Mouse (Mus musculus): ENCODE data around the gene Myo18a.
A peak's percentile ranks its signal among the peaks of the same experiment; 100 is the strongest.

Myo18a gene

DNA sequence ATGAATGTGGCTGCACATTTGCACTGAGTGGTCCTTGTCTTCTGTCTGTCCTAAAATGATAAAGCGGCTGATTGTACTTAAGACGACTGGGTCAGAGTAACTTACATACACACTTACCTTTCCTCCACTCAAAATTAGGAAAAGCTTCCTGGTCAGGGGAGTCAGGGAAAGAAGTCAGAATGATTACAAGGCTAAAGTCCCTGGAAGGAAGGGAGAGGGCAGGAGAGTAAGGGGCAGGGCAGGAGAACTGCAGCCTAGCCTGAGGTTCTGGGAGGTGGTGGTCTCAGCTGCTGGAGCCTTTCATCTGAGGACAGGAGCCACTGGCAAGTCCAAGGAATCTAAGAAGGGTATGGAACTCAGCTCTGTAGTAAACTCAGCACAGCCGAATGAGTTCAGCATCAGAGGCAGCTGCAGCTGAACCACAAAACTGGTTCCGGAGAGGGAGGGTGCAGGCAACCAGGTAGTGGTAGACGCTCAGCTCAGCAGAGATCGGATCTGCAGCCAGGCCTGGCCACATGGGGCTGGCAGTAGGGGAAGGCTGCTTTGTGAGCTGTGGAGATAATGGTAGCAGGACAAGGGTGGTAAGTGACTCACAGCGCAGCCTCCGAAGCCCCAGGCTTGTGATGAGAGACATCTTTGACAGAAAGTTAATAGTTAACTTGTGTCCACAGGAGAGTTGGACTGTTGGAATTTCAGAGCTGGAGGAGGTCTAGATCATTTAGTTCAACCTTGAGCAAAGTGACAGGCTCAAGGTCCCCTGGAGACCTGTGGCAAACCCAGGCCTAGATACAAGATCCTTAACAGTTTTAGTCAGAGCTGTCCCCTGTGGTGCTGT, 9.1 kb downstream of the Myo18a start:
- DNase-seq, result peak; percentile 68 to 83

DNA sequence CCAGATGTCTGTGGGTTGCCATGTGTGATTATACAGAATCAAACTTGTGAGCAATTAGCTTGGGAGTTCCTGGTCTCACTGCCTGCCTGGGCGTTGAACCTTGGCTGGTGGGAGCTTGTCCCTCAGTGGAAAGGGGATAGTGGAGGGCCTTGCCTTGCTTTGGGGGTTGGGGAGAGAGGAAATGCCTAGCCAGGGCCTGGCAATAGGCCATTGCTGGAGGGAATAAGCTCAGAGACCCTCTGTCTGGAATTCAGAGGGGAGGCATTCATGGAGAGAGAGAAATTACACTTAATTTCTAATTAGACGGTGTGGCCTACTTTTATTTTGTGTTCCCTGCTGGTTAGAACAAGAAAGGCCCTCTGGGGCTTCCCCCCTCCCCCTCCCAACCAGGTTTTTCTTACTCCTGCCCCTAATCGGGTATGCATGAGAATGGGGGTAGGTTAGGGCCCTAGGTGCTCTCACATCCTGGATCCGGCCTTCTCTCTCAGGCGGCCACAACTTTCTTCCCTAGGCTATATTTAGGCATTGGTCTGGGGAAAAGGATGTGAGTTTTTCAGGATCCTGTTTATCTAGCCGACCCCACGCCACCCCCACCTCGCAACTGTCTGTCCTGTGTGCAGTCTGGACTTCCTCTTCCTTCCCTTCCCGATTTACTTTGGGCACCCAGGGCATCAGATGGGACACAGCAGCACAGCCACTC, 12.8 kb downstream of the Myo18a start:
- DNase-seq, result peak; percentile 67 to 70

DNA sequence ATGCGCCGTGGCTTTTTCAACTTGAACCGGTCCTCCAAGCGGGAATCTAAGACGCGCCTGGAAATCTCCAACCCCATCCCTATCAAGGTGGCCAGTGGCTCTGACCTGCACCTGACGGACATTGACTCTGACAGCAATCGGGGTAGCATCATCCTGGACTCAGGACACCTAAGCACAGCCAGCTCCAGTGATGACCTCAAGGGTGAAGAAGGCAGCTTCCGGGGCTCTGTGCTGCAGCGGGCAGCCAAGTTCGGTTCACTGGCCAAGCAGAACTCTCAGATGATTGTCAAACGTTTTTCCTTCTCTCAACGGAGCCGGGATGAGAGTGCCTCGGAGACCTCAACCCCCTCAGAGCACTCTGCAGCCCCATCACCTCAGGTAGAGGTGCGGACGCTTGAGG, 14.4 kb downstream of the Myo18a start:
- peak in 1 of 2 experiments; percentile 59 for DNase-seq

DNA sequence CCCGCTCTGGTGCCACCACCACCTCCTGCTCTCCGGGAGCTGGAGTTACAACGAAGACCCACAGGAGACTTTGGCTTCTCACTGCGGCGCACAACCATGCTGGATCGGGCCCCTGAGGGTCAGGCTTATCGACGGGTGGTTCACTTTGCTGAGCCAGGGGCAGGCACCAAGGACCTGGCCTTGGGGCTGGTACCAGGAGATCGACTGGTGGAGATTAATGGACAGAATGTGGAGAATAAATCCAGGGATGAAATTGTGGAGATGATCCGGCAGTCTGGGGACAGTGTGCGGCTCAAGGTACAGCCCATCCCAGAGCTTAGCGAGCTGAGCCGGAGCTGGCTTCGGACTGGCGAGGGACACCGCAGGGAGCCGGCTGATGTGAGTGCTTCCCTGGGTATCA, 14.9 kb downstream of the Myo18a start:
- no peak for DNase-seq

DNA sequence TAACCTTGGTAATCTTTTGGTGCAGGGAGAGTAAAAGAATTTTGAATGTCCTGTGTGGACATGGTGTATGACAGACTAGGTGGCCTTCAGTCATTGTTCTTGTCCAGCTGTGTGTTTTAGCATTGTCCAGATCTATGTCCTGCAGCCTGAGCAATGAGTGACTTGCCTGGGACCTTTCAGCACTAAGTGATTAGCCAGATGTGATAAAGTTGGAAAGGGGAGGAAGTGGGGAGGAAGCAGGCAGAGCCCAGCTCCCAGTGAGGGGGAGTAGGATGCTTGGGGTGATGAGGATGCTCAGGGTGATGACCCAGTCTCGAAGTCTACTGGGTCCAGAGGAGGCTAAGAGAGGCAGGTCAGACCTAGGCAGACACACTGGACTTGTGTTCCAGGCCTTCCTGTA, 16.2 kb downstream of the Myo18a start:
- DNase-seq, result no peak

DNA sequence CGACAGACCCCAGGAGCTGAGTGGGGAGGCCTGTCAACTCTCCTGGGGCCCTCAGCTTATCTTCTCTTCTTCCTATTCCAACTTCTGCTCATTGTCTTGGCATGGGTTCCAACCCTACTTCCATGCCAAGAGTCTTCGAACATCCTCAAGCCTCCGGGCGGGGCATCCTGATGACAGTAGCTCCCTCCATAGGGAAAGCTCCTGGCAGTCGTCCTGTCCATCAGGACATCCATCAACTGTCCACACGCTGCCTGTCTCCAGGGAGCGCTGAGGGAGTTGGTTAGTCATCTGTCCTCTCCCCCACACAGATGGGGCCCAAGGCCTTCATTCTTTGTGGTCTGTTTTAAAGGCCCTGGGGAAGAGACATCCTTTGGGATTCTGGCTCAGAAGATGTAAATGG, 18.0 kb downstream of the Myo18a start:
- DNase-seq, result peak in 1 of 2 experiments; percentile 49

DNA sequence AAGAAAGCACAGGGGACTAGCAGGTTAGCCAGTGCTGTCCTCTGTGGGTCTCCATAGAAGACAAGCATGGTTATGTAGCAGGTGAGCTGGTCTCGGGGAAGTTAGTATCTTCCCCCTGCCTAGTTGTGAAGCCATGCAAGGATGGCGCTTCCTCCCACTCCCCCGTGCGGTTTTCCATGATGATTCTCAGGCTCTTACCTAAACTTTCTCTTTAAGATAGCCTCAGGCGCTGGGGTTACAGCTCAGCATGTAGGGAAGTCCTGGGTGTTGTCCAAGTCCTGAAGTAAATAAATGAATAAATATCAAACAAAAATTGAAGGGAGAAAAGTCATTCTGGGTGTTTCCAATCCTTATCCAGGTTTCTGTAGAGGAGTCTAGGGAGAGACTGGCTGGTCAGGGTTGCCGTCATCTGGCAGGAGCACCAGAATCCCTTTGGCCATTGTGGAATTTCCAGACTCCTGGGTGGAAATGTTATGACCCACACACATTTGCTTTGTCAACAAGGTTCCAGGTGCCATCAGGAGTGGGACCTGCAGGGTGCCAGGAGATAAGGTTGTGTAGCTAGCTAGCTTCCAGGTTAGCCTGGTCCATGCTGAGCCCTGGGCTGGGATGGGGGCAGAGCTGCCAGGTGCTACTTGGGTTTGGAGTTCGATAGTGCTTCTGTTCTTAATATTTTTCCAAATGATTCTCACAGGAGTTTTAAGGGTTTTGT, 19.2 kb downstream of the Myo18a start:
- no peak for DNase-seq

DNA sequence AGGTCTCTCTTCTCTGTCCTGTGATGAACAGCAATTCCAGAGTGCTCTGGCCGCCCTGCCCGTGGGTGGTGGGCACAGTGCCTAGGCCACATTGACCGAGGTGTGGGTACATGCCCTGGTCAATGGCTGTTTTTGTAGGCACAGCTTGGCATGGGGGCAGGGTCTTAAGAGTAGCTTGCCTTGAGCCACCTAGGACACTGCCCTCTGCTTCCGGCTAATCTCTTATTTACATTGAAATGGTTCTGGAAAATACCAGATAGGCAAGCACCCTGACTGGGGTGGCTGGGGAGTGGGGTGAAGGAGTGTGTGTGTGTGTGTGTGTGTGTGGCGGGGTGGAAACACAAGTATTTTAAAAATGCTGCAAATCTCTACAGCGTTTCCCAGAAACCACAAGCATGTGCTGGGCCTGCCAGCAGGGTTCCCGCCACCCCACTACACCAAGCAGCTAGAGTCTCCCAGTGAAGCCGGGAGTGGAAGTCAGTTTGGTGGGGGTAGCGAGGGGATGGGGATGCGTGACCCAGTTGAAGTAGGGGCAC, 20.2 kb downstream of the Myo18a start:
- DNase-seq, result peak; percentile 75 to 80

DNA sequence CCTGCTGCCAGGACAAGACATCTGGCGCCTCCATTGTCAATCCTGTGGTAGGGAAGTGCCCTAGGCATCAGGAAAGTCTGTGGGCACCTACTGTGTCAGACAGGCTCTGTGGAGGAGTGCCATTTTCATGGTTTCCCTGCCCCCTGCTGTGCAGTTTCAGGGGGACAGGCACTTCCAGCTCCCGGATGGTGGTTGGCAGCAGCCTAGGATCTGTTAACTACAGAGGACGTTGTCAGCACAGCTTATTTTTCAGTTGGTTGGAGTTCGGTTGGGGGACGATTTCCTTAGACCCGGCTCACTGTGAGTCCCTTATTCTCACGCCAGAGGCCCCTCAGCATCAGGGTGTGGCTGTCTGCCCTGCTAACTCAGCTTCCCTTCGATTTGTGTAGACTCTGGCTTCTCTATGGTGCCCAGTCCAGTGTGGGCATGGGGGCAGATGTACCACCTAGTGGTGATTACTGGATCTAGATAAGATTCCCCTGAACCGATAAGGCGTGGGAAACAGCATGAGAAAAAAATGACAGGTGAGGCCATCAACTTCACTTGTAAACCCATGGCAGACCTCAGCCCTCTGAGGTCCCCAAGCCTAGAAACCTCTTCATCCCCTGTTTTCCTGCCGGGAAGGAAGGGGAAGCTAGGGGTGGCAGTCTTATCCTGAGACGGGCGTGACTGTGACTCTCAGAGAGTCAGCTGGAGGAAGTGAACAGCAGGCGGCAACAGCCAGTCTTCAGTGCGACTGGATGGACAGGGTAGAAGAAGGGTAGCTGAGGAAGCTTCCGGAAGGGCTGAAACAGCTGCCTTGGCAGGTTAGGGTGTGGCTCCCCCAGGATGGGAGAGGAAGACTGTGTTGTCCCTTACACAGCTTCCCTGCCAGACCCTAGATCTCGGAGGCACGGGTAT, 21.0 kb downstream of the Myo18a start:
- DNase-seq, result peak; percentile 54 to 69

DNA sequence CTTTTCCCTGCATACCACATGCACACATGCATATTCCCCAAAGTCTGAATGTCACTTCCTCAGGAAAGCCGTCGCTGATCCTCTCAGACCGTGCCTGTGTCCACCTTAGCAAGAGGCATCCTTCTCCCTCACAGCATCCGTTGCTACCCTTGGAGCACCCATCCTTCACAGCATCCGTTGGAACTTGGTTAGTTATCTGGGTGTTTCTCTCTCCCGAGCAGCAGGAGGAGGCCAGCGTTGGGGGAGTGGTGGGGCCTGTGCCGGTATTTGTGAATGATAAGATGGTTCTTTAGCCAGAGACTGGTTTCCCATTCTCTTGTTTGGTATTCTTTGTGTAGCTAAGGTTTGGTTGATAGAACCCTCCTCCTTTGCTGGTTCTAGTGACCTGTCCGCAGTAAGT, 21.8 kb downstream of the Myo18a start:
- DNase-seq, result no peak

DNA sequence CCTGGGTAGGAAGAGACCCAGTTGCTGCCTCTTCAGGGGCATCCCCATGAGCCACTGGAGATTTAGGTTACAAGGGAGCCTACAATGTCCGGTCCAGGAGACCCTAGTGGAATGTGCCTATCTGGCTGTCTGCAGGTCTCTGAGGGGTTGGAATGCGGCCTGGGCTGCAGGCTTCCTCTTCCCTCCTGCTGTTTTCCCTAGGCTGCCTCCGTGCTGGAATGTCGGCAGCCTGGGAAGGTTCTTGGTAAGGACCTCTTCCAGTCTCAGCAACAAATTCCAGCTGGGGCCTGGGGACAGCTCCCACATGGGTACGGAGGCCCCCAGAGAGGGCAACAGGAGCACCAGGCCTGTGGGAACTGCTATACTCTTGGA, 22.3 kb downstream of the Myo18a start:
- peak in 1 of 2 experiments; percentile 61 for DNase-seq

DNA sequence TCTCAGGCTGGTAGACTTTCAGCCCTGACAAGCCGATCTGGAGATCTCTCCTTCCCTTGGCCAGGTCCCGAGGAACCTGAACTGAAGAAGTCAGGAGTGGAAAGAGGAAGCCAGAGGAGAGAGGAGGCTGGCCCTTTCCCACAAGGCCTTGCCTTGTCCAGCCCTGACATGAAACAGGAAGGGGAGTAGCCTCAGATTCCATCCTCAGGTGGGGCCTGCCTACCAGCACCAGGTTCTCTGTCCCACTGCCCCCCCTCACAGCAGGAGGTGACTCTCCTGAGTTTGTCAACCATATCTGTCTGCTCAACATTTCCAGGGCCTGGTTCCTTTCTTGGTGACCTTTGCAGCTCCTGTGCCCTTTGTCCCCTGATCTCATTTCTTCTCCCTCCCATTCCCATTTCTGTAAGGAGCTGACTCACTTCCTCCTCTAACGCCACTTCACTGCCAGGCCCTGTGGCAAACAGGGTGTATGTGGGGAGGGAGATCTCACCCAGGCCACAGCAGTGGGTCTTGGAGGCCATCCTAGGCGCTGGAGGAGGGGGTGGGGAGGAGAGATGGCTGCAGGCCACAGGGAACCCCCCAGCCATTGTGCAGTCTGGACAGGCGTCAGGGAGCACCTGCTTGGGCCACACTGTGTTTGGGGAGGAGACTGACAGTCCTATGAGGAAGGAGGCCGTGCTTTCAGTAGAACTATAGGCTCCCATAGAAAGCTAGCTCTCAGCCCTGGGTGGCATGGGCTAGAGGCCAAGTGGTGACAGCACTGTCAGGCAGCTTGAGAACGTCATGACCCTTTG, 22.9 kb downstream of the Myo18a start:
- peak; percentile 81 to 90 for DNase-seq

DNA sequence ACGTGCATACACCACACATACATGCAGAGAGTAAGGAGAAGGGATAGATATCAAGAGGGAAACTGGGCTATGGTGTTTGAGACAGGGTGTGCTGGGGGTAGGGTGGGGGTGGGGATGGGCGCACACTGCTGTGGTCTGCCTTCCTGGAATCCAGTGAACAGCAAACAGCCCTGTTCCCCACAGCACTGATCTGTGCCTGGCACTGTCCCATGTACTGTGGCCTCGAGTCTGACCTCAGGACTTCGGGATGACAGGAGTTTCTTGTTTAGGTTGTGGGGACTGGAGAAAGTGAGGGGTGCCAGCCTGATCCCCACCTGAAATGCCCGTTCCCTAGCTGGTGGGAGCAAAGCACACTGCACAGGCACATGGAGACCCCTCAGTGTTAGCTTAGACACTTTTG, 24.7 kb downstream of the Myo18a start, which contains the start of gene Gm10277:
TSS of gene Gm10277 (minus strand) at position 41 of the 400 bp plus-strand sequence.
- no peak for DNase-seq

DNA sequence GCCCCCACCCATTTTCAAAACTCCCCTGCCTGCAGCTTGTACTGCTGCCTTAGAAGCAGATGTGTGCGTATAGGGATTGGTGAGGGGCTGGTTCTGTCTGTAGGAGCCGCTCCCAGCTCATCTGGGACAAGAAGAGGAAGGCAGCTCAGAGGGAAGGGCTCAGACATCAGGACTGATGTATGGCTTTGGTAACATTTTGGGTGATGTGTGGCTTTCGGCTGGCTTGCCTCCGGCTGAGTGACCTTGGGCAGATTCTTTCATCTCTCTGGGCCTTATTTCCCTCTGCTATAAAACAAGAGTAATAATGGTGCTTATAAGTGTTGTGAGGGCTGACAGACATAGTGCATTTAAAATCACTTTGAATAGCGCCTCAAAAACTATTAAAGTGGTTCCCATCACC, 26.5 kb downstream of the Myo18a start:
- no peak for DNase-seq

DNA sequence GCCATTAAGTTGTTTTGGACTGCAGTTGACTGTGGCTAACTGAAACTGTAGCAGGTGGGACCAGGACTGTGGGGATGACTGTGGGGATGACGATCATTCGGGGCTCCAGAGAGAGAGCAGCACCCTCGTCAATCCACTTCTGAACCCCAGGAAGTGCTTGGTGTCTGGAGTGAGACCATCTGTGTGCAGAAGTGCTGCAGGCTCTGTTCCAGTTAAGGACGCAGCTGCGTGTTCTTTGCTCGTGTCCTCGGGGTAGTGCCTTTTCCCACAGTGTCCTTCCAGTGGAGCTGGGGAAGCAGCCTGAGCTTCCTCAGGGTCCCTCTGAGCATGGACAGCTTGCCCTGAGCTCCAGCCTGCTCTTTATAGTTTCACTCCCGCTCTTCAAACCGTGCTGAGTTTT, 27.2 kb downstream of the Myo18a start:
- no peak for DNase-seq

DNA sequence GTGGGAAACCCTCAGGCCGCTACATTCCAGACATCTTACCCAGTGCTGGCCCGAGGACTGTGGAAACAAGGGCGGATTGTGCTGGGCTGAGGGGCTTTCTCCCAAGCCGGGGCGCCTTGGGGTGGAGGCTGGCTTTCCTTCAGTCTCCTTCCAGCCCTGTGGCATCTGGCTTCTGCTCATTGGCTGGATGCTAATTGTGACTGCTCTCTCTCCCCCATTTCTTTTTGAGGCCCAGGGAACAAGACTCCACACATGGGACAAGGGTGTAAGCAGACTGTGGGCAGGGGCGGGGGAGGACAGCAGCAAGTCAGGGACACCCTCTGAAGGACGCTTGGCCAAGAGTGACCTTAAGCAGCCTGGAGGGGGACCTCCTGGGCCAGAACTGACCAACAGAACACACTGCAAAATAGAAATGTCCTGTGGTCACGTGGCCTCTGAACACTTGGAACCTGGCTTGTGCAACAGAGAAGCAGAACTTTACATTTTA, 28.2 kb downstream of the Myo18a start:
- peak; percentile 53 to 61 for DNase-seq

DNA sequence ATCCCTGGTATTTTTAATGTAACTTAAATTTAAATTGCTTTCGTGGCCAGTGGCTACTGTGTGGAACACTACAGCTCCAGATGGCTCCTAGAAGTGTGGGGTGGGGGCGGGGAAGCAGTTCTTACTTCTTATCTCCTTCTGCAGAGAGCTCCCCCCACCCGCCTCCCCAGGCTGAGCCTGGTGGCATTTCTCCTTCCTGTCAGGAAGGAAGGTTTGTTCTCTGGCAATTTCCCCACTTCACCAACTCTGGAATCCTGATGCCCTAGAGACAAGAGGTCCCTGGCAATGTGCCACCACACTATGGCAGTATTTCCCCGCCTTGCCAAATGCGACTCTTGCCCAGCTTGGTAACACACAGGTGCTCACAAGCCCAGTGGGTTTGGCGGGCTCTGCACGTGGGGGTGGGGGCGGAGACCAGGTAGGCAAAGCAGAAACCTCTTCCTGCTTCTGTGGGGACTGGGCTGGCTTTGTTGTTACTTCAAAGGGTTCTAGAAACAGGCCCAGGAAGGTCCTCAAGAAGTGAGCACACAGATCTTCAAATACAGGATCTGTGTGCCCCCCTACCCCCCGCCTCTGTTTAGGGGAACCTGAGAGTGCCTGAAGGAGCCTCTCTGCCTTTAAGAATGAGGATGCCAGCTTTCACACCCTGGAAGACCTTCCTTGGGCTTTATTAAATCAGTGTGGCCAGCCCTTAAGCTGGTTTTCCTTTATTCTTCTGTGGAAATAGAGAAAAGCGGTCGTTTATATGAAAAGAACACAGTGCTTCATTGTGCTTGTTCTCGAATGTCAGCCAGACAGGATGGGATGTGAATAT, 28.9 kb downstream of the Myo18a start:
- DNase-seq, result peak; percentile 86 to 89

DNA sequence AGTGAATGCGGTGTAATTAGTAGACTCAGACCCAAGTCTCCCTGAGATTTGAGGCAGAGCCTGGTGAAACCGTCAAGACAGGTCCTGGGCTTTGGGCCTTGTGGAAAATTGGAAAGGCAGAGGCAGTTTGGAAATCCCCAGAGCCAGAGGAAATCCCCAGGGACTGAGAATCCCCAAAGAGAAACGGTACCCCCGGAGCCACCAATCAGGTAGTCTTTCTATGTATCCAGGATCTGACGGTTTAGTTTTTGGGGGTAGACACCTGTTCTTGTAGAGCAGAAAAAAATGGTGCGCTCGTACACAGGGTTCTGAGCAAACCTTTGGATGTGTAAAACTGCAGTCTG, 29.5 kb downstream of the Myo18a start:
- no peak for DNase-seq

DNA sequence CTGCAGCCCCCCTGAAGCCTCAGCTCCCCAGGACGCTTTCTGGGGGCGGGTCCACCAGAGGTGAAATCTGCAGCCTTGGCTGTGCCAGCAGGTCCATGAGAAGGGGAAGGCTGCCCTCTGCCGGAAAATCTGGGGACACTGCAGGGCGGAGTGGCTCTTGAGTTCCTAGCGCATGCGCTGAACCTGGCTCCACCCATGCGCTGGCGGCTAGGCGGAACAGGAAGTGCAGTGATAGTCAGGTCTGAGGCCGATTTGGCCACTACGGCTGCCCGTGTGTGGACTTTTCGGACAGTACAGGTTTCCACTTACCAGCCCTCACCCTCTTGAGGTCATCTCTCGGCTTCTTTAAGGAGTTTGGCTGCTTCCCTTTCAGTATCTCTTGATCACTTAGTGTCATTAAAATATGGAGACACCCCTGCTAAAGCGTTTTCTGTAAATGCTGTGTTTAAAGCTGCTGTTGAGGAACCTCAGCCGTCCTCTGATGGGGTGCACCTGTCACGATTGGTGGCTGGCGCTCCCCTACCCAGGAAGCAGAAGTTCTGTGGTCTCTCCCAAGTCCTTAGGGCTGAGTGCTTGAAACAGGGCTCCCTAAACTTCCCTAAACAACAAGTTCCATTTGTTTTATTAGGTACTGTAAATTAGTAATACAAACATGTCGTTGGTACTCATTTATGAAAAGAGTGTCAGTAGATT, 30.3 kb downstream of the Myo18a start:
- peak; percentile 96 to 98 for DNase-seq

DNA sequence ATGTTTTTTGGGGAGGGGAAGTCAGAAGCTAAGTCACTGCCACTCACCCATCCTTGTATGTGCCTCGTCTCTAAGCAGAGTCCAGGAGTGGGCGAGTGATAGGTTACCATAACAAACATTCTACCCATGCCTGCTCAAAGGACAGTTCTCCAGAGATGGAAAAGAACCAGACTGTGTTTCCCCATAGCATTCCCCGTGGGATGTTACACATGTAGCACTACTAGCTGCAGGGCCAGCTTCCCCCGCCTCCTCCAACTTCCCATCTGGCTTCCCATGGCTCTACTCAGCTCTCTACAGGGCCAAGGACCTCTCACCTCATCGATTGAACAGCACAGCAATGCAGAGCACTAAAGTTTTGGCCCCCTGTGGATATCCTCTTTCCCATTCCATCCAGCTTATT, 32.2 kb downstream of the Myo18a start:
- DNase-seq, result no peak
